Mouse (Mus musculus) cerebellum, adult 2 months (tissue): ENCODE results near the gene Tssc4. TPM values are rescaled to one million over a fixed set of nuclear protein-coding genes. Genes with fewer than 3 reads are reported as not detected.

Experiments
- DNase-seq, 2 experiments: peaks; one replicate each; pipeline ENCODE4 v3.0.0; 2021
- H3K27ac ChIP-seq: fragments of 200-500 bp; 2 replicates; pipeline ENCODE4 v1.5.1; 2012; ENCODE audit warnings: low read length, control low read depth, inconsistent platforms; ENCODE audit not compliant: insufficient read depth
- H3K27me3 ChIP-seq: fragments of 200-500 bp; 2 replicates; pipeline ENCODE4 v1.6.1; 2012; ENCODE audit warnings: inconsistent platforms, mild to moderate bottlenecking, low read length, moderate library complexity; ENCODE audit not compliant: control insufficient read depth, insufficient read depth
- H3K4me1 ChIP-seq: fragments of 200-500 bp; 2 replicates; pipeline ENCODE4 v1.6.1; 2011; ENCODE audit warnings: low read length; ENCODE audit not compliant: control insufficient read depth, insufficient read depth
- H3K4me3 ChIP-seq: fragments of 200-500 bp; replicated peaks from 2 replicates; pipeline ENCODE3; 2011; ENCODE audit warnings: mild to moderate bottlenecking, low read depth, low read length, control low read depth; ENCODE audit not compliant: insufficient read depth
- CTCF ChIP-seq: fragments of 200-500 bp; IDR thresholded peaks from 2 replicates; pipeline ENCODE4 v1.5.1; 2011; ENCODE audit warnings: low read depth, mild to moderate bottlenecking, control low read depth, low read length, moderate library complexity, borderline replicate concordance; ENCODE audit not compliant: insufficient read depth
- POLR2A ChIP-seq: fragments of 200-500 bp; IDR thresholded peaks from 2 replicates; pipeline ENCODE4 v1.6.1; 2011; ENCODE audit warnings: low read length, control low read depth, borderline replicate concordance; ENCODE audit not compliant: insufficient read depth
- WGBS: fragments of 180-500 bp; shearing (Covaris S2); methylation state at CpG from one replicate; pipeline ENCODE4 v1.1.7; 2018; 5-methylcytosine and 5-hydroxymethylcytosine counted together
- polyA plus RNA-seq: library from polyadenylated mRNA; depleted of rRNA; stranded (reverse); fragments of >200 nt; gene quantifications from 2 replicates; pipeline ENCODE4 v1.2.3, GENCODE M21; 2012; rRNA removed

Gene Tssc4
- polyA plus RNA-seq = 101 and 106 TPM in 2 replicates

DNA sequence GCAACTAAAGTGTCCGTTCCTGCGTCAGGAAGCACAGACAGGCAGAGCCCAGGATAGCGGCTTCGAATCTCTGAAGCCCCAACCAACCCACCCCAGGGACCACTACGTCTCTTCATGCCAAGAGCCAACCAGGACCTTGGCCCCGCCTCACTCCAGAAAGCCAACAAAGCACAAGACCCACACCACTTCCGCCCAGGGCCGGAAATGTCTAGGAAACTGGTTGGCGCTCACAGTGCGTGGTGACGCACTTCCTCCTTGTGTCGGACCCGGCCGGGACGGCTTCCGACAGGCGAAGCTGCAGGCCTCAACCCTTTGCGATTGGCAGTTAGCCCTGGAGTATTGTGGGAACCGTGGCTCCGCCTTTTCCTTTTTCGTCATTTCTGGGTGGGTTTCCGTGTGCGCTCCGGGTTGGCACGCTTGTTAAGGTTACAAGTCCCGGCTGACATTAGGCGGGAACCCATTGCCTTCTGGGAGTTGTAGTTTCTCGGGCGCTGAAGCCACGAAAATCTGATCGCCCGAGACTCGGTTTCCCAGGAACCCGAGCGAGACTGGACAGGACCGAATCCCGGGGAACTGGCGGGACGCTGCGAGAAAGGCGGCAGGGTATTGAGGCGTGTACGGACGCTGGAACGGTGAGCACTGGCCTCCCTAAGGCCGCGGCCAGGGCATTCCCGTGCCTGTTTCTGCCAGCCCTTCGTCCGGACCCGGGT lies at the start of gene Tssc4:
Gene Tssc4 (plus strand): TSS at position 368 of the 710 bp plus-strand sequence.
- WGBS = under 1% methylated on average over 51 of the region's 51 CpGs
- no peaks in the 10 kb centered on the region for H3K27me3 ChIP-seq
- TF ChIP-seq CTCF (no peak), POLR2A (peak; percentile 73)
- H3K4me1 ChIP-seq = peaks cover 19% of the 10 kb centered on the region
- peak; percentile 97 to 100 for DNase-seq
- peak within 1 kb of the TSS; percentile 91 for H3K4me3 ChIP-seq
- H3K27ac ChIP-seq = peak within 1 kb of the TSS; percentile 84

DNA sequence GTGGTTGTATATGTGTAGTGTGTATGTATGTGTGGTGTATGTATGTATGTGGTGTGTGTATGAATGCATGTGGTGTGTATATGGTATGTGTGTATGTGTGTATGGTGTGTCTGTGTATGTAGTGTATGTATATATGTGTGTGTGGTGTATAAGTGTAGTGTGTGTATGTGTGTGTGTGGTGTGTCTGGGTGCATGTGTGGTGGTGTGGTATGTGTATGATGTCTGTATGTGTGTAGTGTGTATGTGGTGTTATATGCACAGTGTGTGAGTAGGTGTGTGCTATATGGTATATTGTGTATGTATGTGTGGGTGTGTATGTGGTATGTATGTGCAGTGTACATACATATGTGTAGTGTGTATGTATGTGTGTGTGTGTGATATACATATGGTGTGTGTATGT lies 49.0 kb upstream of the Tssc4 start:
- Histone ChIP-seq H3K27ac (no peak overlapping the region), H3K27me3 (no peaks in the 10 kb centered on the region), H3K4me1 (peaks cover 13% of the 10 kb centered on the region; the same call in 1 of the 2 replicates), H3K4me3 (no peak overlapping the region)
- DNase-seq = no peak
- TF ChIP-seq POLR2A (no peak), CTCF (no peak)

DNA sequence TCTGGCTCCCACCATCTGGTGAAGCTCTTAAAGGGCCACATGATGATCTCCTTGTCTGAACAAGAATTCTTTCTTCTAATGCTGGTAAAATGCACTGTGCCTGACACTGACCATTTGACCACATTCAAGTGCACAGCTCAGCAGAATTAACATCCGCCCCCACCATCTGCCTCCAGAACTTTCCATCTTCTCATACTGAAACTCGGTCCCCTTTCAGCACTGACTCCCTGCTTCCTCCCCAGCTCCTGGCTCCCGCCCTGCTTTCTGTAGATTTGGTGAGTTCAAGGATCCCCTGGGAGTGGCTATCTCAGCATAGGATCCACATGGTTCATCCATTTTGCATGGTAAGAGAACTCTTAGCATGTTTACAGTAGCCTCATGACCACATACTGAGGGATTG lies 48.3 kb upstream of the Tssc4 start:
- Histone ChIP-seq H3K27me3 (no peaks in the 10 kb centered on the region), H3K27ac (no peak overlapping the region), H3K4me1 (peaks cover 10% of the 10 kb centered on the region; the same call in 1 of the 2 replicates), H3K4me3 (no peak overlapping the region)
- TF ChIP-seq CTCF = no peak
- no peak for TF ChIP-seq POLR2A
- WGBS = 83% methylated on average over 3 of the region's 3 CpGs
- no peak for DNase-seq

DNA sequence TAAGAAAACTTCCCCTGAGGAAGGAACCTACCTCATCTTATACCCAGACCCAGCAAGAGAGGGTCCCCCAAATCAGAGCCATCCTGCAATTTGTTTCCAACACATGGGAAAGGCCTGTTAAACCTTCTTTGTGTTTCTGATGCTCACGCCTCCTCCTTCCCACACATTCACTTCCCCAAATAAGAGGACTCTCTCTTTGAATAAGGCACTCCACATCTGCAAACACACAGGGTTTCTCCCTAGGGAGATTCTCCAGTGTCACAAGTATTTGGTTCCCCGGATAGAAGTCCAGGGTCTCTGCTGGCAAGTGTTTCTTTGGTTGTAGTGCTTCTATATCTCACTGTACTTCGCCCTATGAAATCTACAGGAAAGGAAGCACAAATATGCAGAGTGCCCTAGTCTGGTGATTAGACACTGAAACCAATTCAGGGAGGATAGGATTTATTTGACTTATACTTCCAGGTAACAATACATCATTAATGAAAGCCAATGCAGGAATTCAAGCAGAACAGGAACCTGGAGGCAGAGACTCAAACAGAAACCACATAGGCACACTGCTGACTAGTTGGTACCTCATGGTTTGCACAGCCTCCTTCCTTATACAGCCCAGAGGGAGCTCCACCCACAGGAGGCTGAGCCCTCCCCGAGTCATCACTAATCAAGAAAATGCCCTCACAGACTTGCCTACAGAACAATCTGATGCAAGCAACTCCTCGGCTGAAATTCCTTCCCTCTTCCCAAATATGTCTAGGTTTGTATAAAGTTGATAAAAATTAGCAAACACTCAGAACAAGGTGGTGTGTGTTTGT lies 47.5 kb upstream of the Tssc4 start:
- H3K27ac ChIP-seq = no peak overlapping the region
- 0 out of 2 replicates have a peak, but pooled peaks cover 3% of the 10 kb centered on the region for H3K4me1 ChIP-seq
- no peaks in the 10 kb centered on the region for H3K27me3 ChIP-seq
- 84% methylated on average over 5 of the region's 5 CpGs for WGBS
- no peak for DNase-seq
- H3K4me3 ChIP-seq = no peak overlapping the region
- no peak for TF ChIP-seq CTCF
- TF ChIP-seq POLR2A = no peak

DNA sequence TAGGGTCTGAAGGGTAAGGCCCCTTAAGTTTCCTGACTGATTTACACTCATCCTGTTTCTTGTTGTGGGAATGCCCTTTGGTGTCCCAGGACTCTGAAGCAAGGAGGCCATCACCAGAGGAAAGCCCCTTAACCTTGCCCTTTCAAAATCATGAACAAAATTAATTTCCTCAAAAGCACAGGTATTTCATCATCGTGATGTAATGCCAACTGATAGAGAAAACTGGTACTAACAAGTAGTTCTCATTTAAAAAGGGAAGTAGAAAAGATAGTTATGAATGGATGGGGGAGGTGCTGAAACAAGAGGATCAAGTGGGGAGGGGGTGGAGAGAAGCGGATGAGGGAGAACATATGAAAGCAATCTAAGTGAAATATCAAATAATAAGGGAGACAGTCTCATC lies 45.5 kb upstream of the Tssc4 start:
- Histone ChIP-seq H3K4me1 (no peaks in the 10 kb centered on the region), H3K27ac (no peak overlapping the region), H3K4me3 (no peak overlapping the region), H3K27me3 (no peaks in the 10 kb centered on the region)
- 94% methylated on average over 2 of the region's 2 CpGs for WGBS
- DNase-seq = no peak
- TF ChIP-seq POLR2A (no peak), CTCF (no peak)

DNA sequence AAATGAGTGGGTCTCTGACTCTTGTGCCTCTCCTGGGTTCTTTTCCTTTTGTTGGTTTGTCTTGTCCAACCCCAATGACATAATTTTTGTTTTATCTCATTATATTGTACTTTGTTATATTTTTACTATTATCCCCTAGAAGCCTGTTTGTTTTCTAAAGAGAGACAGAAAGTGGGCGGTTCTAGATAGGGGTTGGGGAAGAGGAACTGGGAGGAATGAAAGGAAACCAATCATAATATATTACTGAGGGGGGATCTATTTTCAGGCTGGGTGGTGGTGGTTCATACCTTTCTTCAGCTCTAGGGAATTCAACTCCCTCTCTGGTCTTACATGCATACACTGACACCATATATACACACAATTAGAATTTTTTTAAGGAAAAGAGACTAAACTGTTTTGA lies 44.8 kb upstream of the Tssc4 start:
- Histone ChIP-seq H3K4me1 (no peaks in the 10 kb centered on the region), H3K27ac (no peak overlapping the region), H3K4me3 (no peak overlapping the region), H3K27me3 (no peaks in the 10 kb centered on the region)
- DNase-seq = no peak
- WGBS = 95% methylated on average over 1 of the region's 1 CpGs
- TF ChIP-seq CTCF (no peak), POLR2A (no peak)

DNA sequence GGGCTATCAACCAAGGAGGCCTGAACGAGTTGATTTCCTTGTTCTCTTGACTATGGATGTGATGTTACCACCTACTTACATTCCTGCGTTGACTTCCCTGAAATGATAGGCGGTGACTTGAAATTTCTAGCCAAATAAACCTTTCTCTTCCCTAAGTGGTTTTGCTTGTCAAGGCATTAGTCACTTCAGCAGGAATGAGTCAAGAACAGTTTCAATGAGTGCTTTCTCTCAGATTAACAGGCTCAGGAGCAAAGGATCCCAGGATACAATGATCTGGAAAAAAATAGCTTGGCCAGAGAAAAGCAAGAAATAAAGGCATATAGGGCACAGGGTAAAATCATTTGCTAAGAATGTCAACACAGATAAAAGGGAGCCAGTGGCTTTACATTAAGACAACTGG lies 43.6 kb upstream of the Tssc4 start:
- H3K4me3 ChIP-seq = no peak overlapping the region
- no peaks in the 10 kb centered on the region for H3K4me1 ChIP-seq
- TF ChIP-seq CTCF = no peak
- TF ChIP-seq POLR2A = no peak
- no peak for DNase-seq
- H3K27ac ChIP-seq = no peak overlapping the region
- WGBS = 96% methylated on average over 3 of the region's 3 CpGs
- no peaks in the 10 kb centered on the region for H3K27me3 ChIP-seq
